In genomic region chr11:20445903-20446264, GRCm38 (mm10) we compare ENCODE assay signal across 8 mouse cellular contexts.
DNase-seq lines count a peak whose midpoint lies in the region; ATAC-seq lines count a peak whose summit lies in the region.

No protein-coding gene starts in this region.

- peak overlapping the region; percentile 55 for H3K4me2 ChIP-seq in liver, embryonic 13.5 days
- H3K4me2 ChIP-seq in stomach, embryonic 14.5 days (replicated peaks; ENCODE audit: low read depth, low read length) = peak overlapping the region; percentile 60

- H3K27me3 ChIP-seq in liver, embryonic 13.5 days = peaks cover 7% of the 10 kb centered on the region; the same call in 1 of the 2 replicates
- no peaks in the 10 kb centered on the region for H3K27me3 ChIP-seq in stomach, embryonic 14.5 days (ENCODE audit: control insufficient read depth, insufficient read depth, low read length)

- H3K4me3 ChIP-seq in liver, embryonic 13.5 days (replicated peaks) = peak overlapping the region; percentile 28
- peak overlapping the region; percentile 22 for H3K4me3 ChIP-seq in stomach, embryonic 14.5 days (ENCODE audit: low read depth, low read length)

- peak; percentile 64 for DNase-seq in 416B (ENCODE audit: low read depth)
- DNase-seq in adrenal gland, postnatal 10 days = peak; percentile 85
- peak; percentile 80 for DNase-seq in embryo, embryonic 9.5 days (ENCODE audit: extremely low spot score)
- DNase-seq in heart, adult 8-10 months (ENCODE audit: low spot score) = peak; percentile 43
- peak; percentile 76 for DNase-seq in kidney, adult 9 months
- DNase-seq in liver, embryonic 13.5 days = peak; percentile 55
- DNase-seq in natural killer cell, adult 2 months (ENCODE audit: low spot score in 2 of 2) = peak; percentile 33 to 56

- peak; percentile 57 for ATAC-seq in liver, embryonic 13.5 days (ENCODE audit: low read depth)
- peak; percentile 59; the same call in 1 of the 2 replicates for ATAC-seq in stomach, embryonic 14.5 days (ENCODE audit: insufficient number of reproducible peaks, insufficient read depth, low FRiP score, low read depth)

- under 1% methylated on average over 6 of the region's 6 CpGs for WGBS in liver, embryonic 13.5 days (ENCODE audit: insufficient replicate concordance)
- WGBS in stomach, embryonic 14.5 days = 1% methylated on average over 6 of the region's 6 CpGs

- H3K9ac ChIP-seq in liver, embryonic 13.5 days = 0 out of 2 replicates have a peak overlapping the region, but pooled peaks have one; percentile 26
- no peak overlapping the region for H3K9ac ChIP-seq in stomach, embryonic 14.5 days (replicated peaks; ENCODE audit: low read depth, low read length)

- peaks cover 10% of the 10 kb centered on the region for H3K4me1 ChIP-seq in liver, embryonic 13.5 days (replicated peaks)
- H3K4me1 ChIP-seq in stomach, embryonic 14.5 days (ENCODE audit: control insufficient read depth, insufficient read depth, low read length) = no peaks in the 10 kb centered on the region

- no peak overlapping the region for H3K27ac ChIP-seq in liver, embryonic 13.5 days
- no peak overlapping the region for H3K27ac ChIP-seq in stomach, embryonic 14.5 days (ENCODE audit: low read length)

- no peaks in the 10 kb centered on the region for H3K36me3 ChIP-seq in liver, embryonic 13.5 days
- H3K36me3 ChIP-seq in stomach, embryonic 14.5 days (ENCODE audit: control insufficient read depth, insufficient read depth, low read length) = no peaks in the 10 kb centered on the region

- H3K9me3 ChIP-seq in liver, embryonic 13.5 days (replicated peaks) = no peaks in the 10 kb centered on the region; the same call in 1 of the 2 replicates
- no peaks in the 10 kb centered on the region for H3K9me3 ChIP-seq in stomach, embryonic 14.5 days (ENCODE audit: control insufficient read depth, low read depth, low read length)
